Mouse (Mus musculus) embryonic facial prominence, embryonic 15.5 days (tissue): ENCODE measurements around the gene Unc119b. TPM values are rescaled to one million over a fixed set of nuclear protein-coding genes. Genes with fewer than 3 reads are reported as not detected.

Experiments
- ATAC-seq: fragments of 200-750 bp; cut with Nextera tagmentation; 2 replicates; pipeline ENCODE4 v1.8.0; 2017; ENCODE audit warnings: low read depth, moderate TSS enrichment; ENCODE audit not compliant: insufficient number of reproducible peaks, low FRiP score, low TSS enrichment
- H3K27ac ChIP-seq: fragments of 300-500 bp; sonication (generic); replicated peaks from 2 replicates; pipeline ENCODE4 v1.5.1; 2015; ENCODE audit warnings: mild to moderate bottlenecking, inconsistent platforms
- H3K27me3 ChIP-seq: fragments of 300-500 bp; sonication (generic); 2 replicates; pipeline ENCODE4 v1.6.1; 2015; ENCODE audit warnings: inconsistent platforms
- H3K36me3 ChIP-seq: fragments of 300-500 bp; sonication (generic); 2 replicates; pipeline ENCODE4 v1.6.1; 2015; ENCODE audit warnings: mild to moderate bottlenecking, inconsistent platforms
- H3K4me1 ChIP-seq: fragments of 300-500 bp; sonication (generic); 2 replicates; pipeline ENCODE4 v1.6.1; 2015; ENCODE audit warnings: inconsistent platforms
- H3K4me2 ChIP-seq: fragments of 300-500 bp; sonication (generic); replicated peaks from 2 replicates; pipeline ENCODE4 v1.6.1; 2015; ENCODE audit warnings: mild to moderate bottlenecking, inconsistent platforms
- H3K4me3 ChIP-seq: fragments of 300-500 bp; sonication (generic); replicated peaks from 2 replicates; pipeline ENCODE4 v1.5.1; 2015; ENCODE audit warnings: mild to moderate bottlenecking, inconsistent platforms
- H3K9ac ChIP-seq: fragments of 300-500 bp; sonication (generic); 2 replicates; pipeline ENCODE4 v1.6.1; 2015; ENCODE audit warnings: inconsistent platforms
- H3K9me3 ChIP-seq: fragments of 300-500 bp; sonication (generic); replicated peaks from 2 replicates; pipeline ENCODE4 v1.6.1; 2016; ENCODE audit warnings: inconsistent platforms
- WGBS: fragments of 180-500 bp; shearing (Covaris S2); methylation state at CpG from one replicate; pipeline ENCODE4 v1.1.7; 2015; 5-methylcytosine and 5-hydroxymethylcytosine counted together
- polyA plus RNA-seq: library from polyadenylated mRNA; unstranded; fragments of >200 nt; fragmentation: Nextera tagmentation; extraction: Ambion mirVana; gene quantifications from 2 replicates; pipeline ENCODE4 v1.2.1, GENCODE M21; 2015

The Unc119b gene
- polyA plus RNA-seq, 1 experiment from 2014 or later, result 42.2 TPM

DNA sequence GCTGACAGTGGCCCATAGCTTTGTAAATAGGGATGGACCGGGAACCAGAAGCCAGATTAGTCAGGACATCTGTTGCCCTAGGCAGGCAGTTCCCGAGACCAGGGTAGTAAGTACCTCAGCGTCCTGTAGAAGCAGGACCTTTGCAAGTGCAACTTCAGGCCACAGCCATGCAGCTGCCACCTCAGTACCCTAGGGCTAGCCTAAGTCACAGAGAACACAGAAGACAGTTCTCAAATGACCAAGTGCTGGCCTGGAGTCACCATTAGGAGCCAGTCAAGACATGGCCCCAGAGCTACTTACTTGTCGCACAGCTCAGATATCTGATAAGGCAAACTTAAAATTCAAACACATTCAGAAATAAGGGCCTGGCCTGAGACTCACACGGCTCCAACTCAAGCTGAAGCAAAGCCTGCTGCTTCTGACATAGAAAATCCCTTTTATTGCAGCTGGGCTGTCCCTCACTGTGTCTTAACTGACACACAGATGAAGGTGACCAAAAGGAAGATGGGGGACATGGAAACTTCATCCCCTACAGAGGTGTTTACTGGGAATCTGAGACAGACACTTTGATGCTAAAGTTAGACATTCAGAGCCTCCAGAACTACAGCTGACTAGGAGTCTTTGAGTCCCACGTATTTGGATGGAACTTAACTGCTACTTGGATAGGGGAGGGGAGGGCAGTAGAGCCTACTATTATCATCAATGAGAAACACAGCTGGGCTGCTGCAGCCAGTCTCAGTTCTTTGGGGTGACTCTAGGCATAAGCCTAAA is 11.4 kb upstream of the Unc119b start:
- no peak overlapping the region for H3K4me2 ChIP-seq
- no peak for ATAC-seq
- no peak overlapping the region for H3K4me3 ChIP-seq
- no peak overlapping the region for H3K9ac ChIP-seq
- H3K36me3 ChIP-seq, result peaks cover 79% of the 10 kb centered on the region
- no peaks in the 10 kb centered on the region for H3K27me3 ChIP-seq
- H3K9me3 ChIP-seq, result no peaks in the 10 kb centered on the region
- WGBS, result 75% methylated on average over 6 of the region's 6 CpGs
- H3K4me1 ChIP-seq, result peaks cover 5% of the 10 kb centered on the region
- H3K27ac ChIP-seq, result no peak overlapping the region

DNA sequence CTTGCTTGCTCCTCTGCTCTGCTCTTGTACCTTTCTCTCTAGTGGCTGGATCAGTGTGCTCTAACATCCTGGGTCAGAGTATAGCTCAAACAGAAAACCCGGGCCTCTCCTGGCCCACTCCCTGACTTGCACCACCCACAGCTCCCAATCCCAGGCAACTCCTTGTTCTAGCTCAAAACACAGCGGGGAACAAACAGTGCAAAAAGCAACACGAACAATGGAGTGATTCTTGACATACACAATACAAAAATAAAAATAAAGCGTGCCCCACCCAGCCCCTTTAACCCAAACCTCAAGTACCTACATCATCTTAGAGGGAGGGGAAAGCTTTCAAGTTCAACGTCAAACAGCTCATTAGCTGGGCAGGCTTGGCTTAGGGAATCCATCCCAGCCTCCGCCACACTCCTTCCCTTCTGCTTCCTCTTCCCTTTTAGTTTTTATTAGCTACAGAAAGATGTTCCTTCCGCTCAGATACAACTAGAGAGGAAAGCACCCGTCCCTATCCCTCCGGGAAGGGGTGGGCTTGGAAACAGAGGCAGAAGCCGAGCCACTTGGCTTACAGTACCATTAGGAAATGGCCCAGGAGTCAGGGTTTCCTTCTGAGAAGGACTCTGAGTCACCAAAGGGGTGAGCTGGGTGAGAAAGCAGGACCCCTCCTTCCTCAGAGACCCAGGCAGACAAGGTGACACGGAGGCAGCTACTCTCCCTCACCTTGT is 10.6 kb upstream of the Unc119b start:
- no peak for ATAC-seq
- H3K27ac ChIP-seq, result no peak overlapping the region
- H3K9me3 ChIP-seq, result no peaks in the 10 kb centered on the region
- H3K4me2 ChIP-seq, result no peak overlapping the region
- H3K4me3 ChIP-seq, result no peak overlapping the region
- no peak overlapping the region for H3K9ac ChIP-seq
- H3K27me3 ChIP-seq, result no peaks in the 10 kb centered on the region
- peaks cover 72% of the 10 kb centered on the region for H3K36me3 ChIP-seq
- 72% methylated on average over 11 of the region's 11 CpGs for WGBS
- no peaks in the 10 kb centered on the region; the same call in 1 of the 2 replicates for H3K4me1 ChIP-seq

DNA sequence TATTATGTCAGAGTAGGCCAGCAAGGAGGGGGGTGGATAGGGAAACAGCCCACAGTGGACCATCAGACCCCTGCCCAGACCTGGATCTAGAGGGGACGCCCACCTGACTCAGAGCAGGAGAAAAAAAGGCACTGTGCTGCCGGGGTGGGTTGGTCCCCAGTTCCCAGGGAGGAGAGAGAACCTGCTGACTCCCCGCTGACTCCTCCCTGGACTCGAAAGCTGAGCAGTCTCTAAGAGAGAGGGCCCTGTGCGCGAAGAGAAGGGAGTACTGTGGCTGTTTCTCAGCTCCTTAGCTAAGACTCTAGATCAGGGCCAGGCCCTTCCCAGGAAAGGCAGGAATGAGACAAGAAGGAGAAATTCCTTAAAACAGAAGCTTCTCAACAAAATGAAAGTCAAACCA is 9.7 kb upstream of the Unc119b start:
- no peak overlapping the region for H3K4me3 ChIP-seq
- H3K4me1 ChIP-seq, result no peaks in the 10 kb centered on the region; the same call in 1 of the 2 replicates
- ATAC-seq, result no peak
- H3K36me3 ChIP-seq, result peaks cover 62% of the 10 kb centered on the region
- H3K4me2 ChIP-seq, result no peak overlapping the region
- 60% methylated on average over 6 of the region's 6 CpGs for WGBS
- H3K9me3 ChIP-seq, result no peaks in the 10 kb centered on the region
- no peaks in the 10 kb centered on the region for H3K27me3 ChIP-seq
- H3K9ac ChIP-seq, result no peak overlapping the region
- H3K27ac ChIP-seq, result 0 out of 2 replicates have a peak overlapping the region, but pooled peaks have one; percentile 4

DNA sequence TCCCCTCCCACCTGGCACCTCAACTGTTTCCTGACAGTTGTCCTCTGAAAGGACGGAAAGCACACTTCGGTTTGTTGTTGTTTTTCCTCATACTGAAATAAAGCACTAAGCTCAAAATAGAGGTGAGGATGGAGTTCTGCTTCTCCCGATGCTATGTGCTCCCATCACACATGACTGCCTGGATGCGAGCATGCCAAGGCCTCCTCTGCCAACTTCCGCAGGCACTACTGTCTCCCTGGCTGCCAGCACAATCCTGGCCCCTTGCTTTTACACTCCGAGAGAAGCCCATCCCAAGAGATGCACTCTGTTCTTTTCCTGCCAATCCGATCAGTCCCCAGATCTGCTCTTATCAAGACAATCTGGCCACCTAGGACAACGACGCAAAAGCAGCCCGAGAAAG is 8.8 kb upstream of the Unc119b start:
- H3K9ac ChIP-seq, result no peak overlapping the region

DNA sequence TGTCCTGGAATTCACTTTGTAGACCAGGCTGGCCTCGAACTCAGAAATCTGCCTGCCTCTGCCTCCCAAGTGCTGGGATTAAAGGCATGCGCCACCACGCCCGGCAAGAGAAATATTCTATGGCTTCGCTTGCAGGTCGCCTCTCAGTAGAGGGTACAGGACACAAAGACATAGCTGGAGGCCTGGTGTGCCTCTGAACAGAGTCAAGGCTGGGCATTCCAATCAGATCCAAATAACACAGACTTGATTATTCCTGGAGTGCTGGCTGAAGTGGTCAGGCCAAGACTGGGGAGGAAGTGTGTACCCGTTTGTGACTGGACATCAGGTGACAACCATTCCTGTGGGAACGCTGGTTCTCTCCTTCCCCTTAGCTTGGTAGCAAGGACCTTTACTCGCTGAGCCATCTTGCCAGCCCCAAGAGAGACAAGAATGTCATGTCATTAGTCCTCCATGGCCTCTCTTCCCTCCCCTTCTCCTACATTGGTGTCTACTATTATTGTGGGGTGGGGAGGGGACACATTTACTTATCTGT is 7.5 kb upstream of the Unc119b start:
- no peak for ATAC-seq
- peaks cover 41% of the 10 kb centered on the region for H3K36me3 ChIP-seq

More for the DNA sequence above, 8.8 kb upstream of the Unc119b start:
- Histone ChIP-seq H3K27me3 (no peaks in the 10 kb centered on the region), H3K4me2 (no peak overlapping the region), H3K9me3 (no peaks in the 10 kb centered on the region), H3K27ac (no peak overlapping the region), H3K4me1 (no peaks in the 10 kb centered on the region; the same call in 1 of the 2 replicates), H3K4me3 (no peak overlapping the region), H3K36me3 (peaks cover 54% of the 10 kb centered on the region)
- no peak for ATAC-seq
- 70% methylated on average over 10 of the region's 10 CpGs for WGBS

DNA sequence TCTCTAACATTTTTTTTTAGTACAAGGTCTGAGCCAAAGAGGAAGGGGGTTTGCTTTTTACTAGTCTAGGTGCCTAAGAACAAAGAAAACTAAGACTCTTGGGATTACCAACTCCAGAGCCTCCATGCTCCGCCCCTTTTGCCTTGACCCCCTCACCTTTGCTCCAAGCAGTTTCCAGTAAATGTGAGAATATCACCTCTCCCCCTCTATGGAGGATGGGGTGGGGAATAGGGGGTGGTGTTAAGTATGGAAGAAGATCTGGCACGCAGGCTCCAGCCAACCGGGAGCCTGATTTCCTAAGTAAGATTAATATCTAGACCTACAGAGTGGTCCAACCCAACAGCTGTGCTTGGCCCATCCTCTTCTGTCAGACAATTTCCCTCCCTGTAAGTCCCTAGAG is 6.0 kb upstream of the Unc119b start:
- H3K4me3 ChIP-seq, result no peak overlapping the region

More for the DNA sequence above, 7.5 kb upstream of the Unc119b start:
- H3K4me3 ChIP-seq, result no peak overlapping the region
- no peaks in the 10 kb centered on the region for H3K9me3 ChIP-seq
- H3K27ac ChIP-seq, result no peak overlapping the region
- no peaks in the 10 kb centered on the region for H3K27me3 ChIP-seq
- 88% methylated on average over 9 of the region's 9 CpGs for WGBS
- H3K4me2 ChIP-seq, result no peak overlapping the region
- H3K4me1 ChIP-seq, result no peaks in the 10 kb centered on the region; the same call in 1 of the 2 replicates
- no peak overlapping the region for H3K9ac ChIP-seq

DNA sequence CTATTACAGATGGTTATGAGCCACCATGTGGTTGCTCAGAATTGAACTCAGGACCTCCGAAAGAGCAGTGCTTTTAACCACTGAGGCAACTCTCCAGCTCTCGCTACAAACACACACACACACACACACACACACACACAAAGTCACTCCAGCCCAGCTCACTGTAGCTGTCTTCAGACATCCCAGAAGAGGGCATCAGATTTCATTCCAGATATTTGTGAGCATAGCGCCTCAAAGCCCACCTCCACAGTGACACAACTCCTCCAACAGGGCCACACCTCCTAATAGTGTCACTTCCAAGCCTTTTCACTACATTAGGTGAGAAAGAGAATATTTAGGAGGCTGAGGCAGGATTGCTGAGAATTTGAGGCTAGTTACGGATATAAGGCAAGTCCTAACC is 4.3 kb upstream of the Unc119b start:
- Histone ChIP-seq H3K4me2 (no peak overlapping the region), H3K27ac (no peak overlapping the region), H3K27me3 (no peaks in the 10 kb centered on the region), H3K4me1 (peaks cover under 1% of the 10 kb centered on the region), H3K9ac (no peak overlapping the region), H3K4me3 (no peak overlapping the region), H3K36me3 (peaks cover 11% of the 10 kb centered on the region; the same call in 1 of the 2 replicates), H3K9me3 (no peaks in the 10 kb centered on the region)
- ATAC-seq, result no peak
- 38% methylated on average over 4 of the region's 4 CpGs for WGBS

More for the DNA sequence above, 6.0 kb upstream of the Unc119b start:
- Histone ChIP-seq H3K36me3 (peaks cover 26% of the 10 kb centered on the region), H3K4me2 (no peak overlapping the region), H3K27me3 (no peaks in the 10 kb centered on the region), H3K9ac (no peak overlapping the region), H3K27ac (no peak overlapping the region), H3K4me1 (no peaks in the 10 kb centered on the region; the same call in 1 of the 2 replicates), H3K9me3 (no peaks in the 10 kb centered on the region)
- no peak for ATAC-seq
- WGBS, result 62% methylated on average over 3 of the region's 3 CpGs

DNA sequence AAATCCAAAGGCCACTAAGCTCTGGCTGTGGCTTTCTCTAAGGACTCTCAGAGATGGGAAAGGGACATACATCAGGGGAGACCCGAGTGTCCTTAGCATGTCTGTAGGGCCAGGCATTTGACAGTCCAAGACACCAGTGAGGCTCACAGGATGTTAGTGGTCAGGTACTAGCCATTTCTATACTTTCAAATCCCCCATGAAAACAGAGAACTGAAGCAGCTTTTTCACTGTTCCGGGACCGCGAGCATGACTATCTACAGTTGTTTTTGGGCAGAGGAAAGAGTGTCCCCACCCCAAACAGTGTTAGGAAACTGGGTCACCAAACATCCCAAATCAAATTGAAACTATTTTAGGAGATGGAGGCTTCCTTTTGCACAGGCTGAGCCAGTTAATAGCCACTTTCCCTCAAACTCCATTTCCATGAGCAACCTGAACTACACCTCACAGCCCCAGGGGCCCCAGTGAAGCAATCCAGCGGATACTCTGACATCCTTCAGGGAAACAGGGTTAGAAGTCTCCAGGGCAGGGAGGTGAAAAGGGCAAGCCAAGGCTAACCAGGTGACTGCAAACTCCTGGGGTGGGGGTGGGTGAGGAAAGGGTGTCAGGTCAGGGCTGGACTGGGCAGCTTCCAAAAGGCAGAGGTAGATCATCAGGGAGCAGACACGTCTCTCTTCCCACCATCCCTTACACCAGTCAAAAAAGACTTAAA is 1.3 kb downstream of the Unc119b start:
- no peak for ATAC-seq
- 43% methylated on average over 6 of the region's 6 CpGs for WGBS
- Histone ChIP-seq H3K9ac (peak overlapping the region; percentile 26; the same call in 1 of the 2 replicates), H3K9me3 (no peaks in the 10 kb centered on the region), H3K4me3 (peak overlapping the region; percentile 78), H3K4me1 (peaks cover 17% of the 10 kb centered on the region), H3K27me3 (no peaks in the 10 kb centered on the region), H3K27ac (no peak overlapping the region), H3K4me2 (peak overlapping the region; percentile 86), H3K36me3 (peaks cover 15% of the 10 kb centered on the region)

DNA sequence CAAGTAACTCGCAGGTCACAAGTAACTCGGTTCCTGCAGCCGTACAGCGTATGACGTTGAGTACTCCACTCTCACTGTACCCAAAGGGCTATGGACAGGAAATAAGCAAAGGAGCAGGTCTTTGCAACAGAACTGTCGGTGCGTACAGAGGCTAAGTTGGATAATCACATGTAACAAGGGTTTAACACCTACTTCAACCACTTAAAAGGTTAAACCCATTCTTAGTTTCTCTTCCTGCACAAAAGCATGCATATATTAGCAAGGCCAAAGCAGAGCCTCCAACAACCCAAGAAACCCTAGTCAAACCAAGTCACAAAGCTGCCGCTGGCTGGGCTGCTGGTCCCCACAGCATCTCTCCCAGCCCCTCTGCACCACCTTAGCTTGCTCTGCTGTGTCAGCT is 2.3 kb downstream of the Unc119b start:
- H3K36me3 ChIP-seq, result peaks cover 26% of the 10 kb centered on the region
- no peak overlapping the region for H3K4me2 ChIP-seq
- no peak overlapping the region for H3K9ac ChIP-seq
- H3K9me3 ChIP-seq, result no peaks in the 10 kb centered on the region
- no peaks in the 10 kb centered on the region for H3K27me3 ChIP-seq
- H3K27ac ChIP-seq, result no peak overlapping the region
- H3K4me3 ChIP-seq, result no peak overlapping the region
- peaks cover 17% of the 10 kb centered on the region for H3K4me1 ChIP-seq
- no peak for ATAC-seq
- 89% methylated on average over 8 of the region's 8 CpGs for WGBS

DNA sequence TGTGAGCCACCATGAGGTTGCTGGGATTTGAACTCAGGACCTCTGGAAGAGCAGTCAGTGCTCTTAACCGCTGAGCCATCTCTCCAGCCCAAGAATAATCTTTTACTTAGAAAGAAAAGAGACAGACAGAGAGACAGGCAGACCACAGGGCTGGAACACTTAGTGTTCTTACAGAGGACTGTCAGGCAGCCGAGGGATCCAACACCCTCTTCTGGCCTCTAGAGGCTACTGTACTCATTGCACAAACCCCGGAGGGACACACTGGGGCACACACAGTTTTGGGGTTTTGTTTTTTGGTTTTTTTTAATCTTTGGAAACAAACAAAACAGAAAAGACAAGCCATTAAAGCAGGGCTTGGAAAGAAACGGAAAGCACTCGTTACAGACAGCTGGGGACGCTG is 5.4 kb downstream of the Unc119b start:
- H3K9ac ChIP-seq, result no peak overlapping the region

More for the DNA sequence above, 5.4 kb downstream of the Unc119b start:
- WGBS, result 87% methylated on average over 6 of the region's 6 CpGs
- Histone ChIP-seq H3K4me1 (peaks cover 29% of the 10 kb centered on the region), H3K4me2 (no peak overlapping the region), H3K27ac (no peak overlapping the region), H3K4me3 (no peak overlapping the region), H3K9me3 (no peaks in the 10 kb centered on the region), H3K27me3 (no peaks in the 10 kb centered on the region), H3K36me3 (peaks cover 51% of the 10 kb centered on the region)
- ATAC-seq, result no peak
